Mouse (Mus musculus) midbrain, embryonic 16.5 days (tissue): ENCODE results near the gene Rnd1. TPM values are rescaled to one million over a fixed set of nuclear protein-coding genes. Genes with fewer than 3 reads are reported as not detected.

Source experiments
- ATAC-seq: fragments of 200-750 bp; cut with Nextera tagmentation; 2 replicates; pipeline ENCODE4 v1.8.0; 2017; ENCODE audit warnings: moderate TSS enrichment
- H3K27ac ChIP-seq: fragments of 300-500 bp; sonication (generic); 2 replicates; pipeline ENCODE4 v1.5.1; 2014; ENCODE audit warnings: mild to moderate bottlenecking, low read length, mixed read lengths
- H3K27me3 ChIP-seq: fragments of 300-500 bp; sonication (generic); 2 replicates; pipeline ENCODE4 v1.6.1; 2014; ENCODE audit warnings: low read depth, low read length, mixed read lengths; ENCODE audit not compliant: control insufficient read depth, insufficient read depth
- H3K36me3 ChIP-seq: fragments of 300-500 bp; sonication (generic); 2 replicates; pipeline ENCODE4 v1.6.1; 2014; ENCODE audit warnings: mild to moderate bottlenecking, low read length, moderate library complexity, mixed read lengths; ENCODE audit not compliant: control insufficient read depth, insufficient read depth
- H3K4me1 ChIP-seq: fragments of 300-500 bp; sonication (generic); 2 replicates; pipeline ENCODE4 v1.6.1; 2014; ENCODE audit warnings: mild to moderate bottlenecking, low read length, mixed read lengths; ENCODE audit not compliant: control insufficient read depth, insufficient read depth
- H3K4me2 ChIP-seq: fragments of 300-500 bp; sonication (generic); 2 replicates; pipeline ENCODE4 v1.6.1; 2014; ENCODE audit warnings: mild to moderate bottlenecking, low read length, mixed read lengths
- H3K4me3 ChIP-seq: fragments of 300-500 bp; sonication (generic); 2 replicates; pipeline ENCODE4 v1.5.1; 2014; ENCODE audit warnings: low read depth, mild to moderate bottlenecking, low read length, moderate library complexity, mixed read lengths
- H3K9ac ChIP-seq: fragments of 300-500 bp; sonication (generic); 2 replicates; pipeline ENCODE4 v1.6.1; 2014; ENCODE audit warnings: low read depth, low read length, mixed read lengths
- H3K9me3 ChIP-seq: fragments of 300-500 bp; sonication (generic); replicated peaks from 2 replicates; pipeline ENCODE4 v1.6.1; 2014; ENCODE audit warnings: mild to moderate bottlenecking, low read length, mixed read lengths; ENCODE audit not compliant: control insufficient read depth, poor library complexity, severe bottlenecking
- WGBS: fragments of 180-500 bp; shearing (Covaris S2); extraction: QIAGEN DNeasy Blood & Tissue Kit; methylation state at CpG from one replicate; pipeline ENCODE4 v1.1.7; 2014; 5-methylcytosine and 5-hydroxymethylcytosine counted together
- polyA plus RNA-seq: library from polyadenylated mRNA; unstranded; fragments of >200 nt; fragmentation: Nextera tagmentation; extraction: Ambion mirVana; gene quantifications from 2 replicates; pipeline ENCODE4 v1.2.1, GENCODE M21; 2015

The Rnd1 gene
- polyA plus RNA-seq, 1 experiment from 2014 or later, result 19.8 TPM

DNA sequence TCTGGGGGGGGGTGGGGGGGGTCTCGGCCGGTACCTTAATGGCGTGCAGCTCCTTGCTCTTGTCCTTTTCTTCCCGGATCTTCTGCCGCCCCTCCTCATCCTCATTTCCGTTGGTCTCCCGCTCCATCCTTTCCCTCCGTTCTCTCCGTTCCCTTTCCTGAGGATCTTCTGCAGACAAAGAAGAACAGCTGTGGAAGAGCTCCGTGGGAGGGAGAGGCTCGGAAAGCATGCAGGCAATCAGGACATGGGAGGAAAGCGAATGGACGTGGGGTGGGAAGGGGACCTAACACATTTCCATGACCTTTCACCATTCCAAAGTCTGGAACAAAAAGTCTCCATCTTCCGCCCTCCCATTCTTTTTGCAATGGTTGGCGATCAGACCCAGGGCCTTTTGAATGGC is 25.8 kb downstream of the Rnd1 start:
- Histone ChIP-seq H3K4me1 (no peaks in the 10 kb centered on the region), H3K27me3 (no peaks in the 10 kb centered on the region), H3K27ac (no peak overlapping the region), H3K4me3 (no peak overlapping the region), H3K9ac (no peak overlapping the region), H3K36me3 (peaks cover 61% of the 10 kb centered on the region), H3K9me3 (no peaks in the 10 kb centered on the region), H3K4me2 (no peak overlapping the region)
- 94% methylated on average over 15 of the region's 15 CpGs for whole genome bisulfite sequencing
- ATAC-seq, result no peak

DNA sequence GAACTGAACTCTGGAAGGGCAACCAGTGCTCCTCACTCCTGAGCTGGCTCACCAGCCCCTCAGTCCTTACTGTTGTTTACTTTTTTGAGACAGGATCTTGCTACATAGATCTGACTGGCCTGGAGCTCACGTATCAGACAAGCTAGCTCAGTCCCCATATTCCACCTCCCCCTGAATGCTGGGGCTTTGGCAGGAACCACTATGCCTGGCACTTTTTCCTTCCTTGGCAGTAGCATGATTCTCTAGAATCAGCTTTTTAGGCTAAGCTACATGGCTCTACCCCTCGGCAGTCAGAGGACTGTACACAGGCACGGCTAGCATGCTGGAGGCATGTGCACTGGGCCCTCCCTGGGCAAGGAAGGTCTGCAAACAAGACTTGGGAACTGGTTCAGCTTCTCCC is 29.2 kb downstream of the Rnd1 start:
- no peak for ATAC-seq
- Histone ChIP-seq H3K4me1 (no peaks in the 10 kb centered on the region), H3K27ac (no peak overlapping the region), H3K4me2 (no peak overlapping the region), H3K9me3 (no peaks in the 10 kb centered on the region), H3K4me3 (no peak overlapping the region), H3K36me3 (peaks cover 75% of the 10 kb centered on the region), H3K27me3 (no peaks in the 10 kb centered on the region), H3K9ac (no peak overlapping the region)
- 95% methylated on average over 3 of the region's 3 CpGs for WGBS

DNA sequence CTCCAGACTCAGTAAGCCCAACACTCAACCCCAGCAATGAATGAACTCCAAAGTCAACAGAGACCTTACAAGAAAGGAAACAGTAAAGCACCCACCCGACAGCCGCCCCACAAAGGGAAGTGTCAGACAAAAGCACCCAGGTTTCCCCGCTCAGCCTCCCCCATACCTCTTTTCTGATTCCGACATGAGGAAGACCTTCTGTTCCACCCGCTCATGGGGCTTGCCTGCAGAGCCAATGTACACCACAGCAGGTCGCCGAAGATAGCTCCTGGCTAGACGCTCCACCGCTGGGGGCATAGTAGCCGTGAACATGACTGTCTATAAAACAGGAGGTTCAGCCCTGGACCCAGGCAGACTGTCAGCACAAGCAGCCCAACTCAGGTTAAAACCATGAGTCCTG is 30.0 kb downstream of the Rnd1 start:
- no peaks in the 10 kb centered on the region for H3K4me1 ChIP-seq
- no peaks in the 10 kb centered on the region for H3K27me3 ChIP-seq
- 89% methylated on average over 10 of the region's 10 CpGs for WGBS

DNA sequence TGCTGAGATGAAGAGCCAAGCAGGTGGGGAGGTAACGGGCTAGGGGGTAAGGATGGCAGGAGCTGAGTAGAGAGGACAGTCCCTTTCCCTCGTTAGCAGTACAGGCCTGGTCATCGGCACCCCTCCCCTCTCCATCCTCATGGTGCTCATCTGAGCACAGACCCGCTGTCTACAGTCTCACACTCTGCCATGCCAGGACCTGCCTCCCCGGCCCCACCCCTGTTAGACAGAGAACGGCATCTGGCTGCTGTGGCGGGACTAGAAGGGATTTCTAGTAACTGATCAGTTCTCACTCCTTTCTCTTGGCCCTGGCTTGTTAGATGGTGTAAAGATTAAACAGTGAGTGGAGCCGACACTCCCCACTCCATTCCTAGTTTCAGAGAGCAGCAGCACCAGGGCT is 30.5 kb downstream of the Rnd1 start:
- peaks cover 77% of the 10 kb centered on the region for H3K36me3 ChIP-seq

More for the DNA sequence above, 30.0 kb downstream of the Rnd1 start:
- ATAC-seq, result no peak
- no peak overlapping the region for H3K4me2 ChIP-seq
- H3K9ac ChIP-seq, result no peak overlapping the region
- no peak overlapping the region for H3K27ac ChIP-seq
- no peaks in the 10 kb centered on the region for H3K9me3 ChIP-seq
- H3K4me3 ChIP-seq, result no peak overlapping the region
- peaks cover 77% of the 10 kb centered on the region for H3K36me3 ChIP-seq

DNA sequence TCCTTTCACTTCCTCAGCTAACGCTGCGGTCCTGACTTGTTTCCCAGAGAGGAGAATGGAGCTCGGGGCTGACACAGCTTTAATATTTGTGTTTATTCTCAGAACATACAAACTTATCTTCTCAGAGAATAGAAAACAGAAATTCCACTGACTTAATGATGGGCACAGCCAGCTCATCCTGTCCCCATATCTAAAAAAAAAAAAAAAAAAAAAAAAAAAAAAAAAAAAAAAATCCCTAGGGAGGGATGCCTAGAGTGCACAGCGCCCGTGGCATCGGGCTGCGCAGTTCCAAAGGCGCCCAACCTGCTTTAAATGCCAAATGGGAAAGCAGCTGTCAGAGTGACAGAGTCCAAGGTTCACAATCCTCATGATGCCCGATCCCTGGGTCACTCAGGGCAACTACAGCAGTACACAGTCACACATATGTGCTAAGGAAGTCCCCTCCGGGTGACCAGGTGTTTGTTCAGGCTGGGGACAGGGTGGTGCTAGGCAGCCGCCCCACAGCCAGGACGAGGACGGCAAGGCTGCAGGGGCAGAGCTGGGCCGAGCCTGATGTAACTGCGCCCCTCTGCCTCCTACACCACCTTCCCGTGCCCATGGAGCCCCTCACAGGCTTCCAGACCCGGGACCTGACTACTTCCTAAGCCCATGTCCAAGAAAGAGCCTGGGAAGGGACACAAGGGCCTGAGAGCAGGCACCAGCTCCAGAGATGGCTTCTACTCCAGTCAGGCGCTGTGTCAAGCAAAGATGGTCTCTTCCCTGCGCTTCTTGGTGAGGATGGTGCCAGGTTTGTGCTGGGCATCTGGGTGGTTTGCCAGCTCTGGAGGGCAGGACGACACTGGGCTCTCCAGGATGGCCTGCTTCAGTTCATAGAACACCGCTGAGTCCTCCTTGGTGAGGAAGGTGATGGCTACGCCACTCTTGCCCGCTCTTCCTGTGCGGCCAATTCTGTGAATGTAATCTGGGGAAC is 31.9 kb downstream of the Rnd1 start:
- WGBS, result 90% methylated on average over 24 of the region's 24 CpGs

More for the DNA sequence above, 30.5 kb downstream of the Rnd1 start:
- Histone ChIP-seq H3K4me3 (no peak overlapping the region), H3K9me3 (no peaks in the 10 kb centered on the region), H3K9ac (no peak overlapping the region), H3K27me3 (no peaks in the 10 kb centered on the region), H3K4me2 (no peak overlapping the region), H3K4me1 (no peaks in the 10 kb centered on the region), H3K27ac (0 out of 2 replicates have a peak overlapping the region, but pooled peaks have one; percentile 38)
- WGBS, result 86% methylated on average over 7 of the region's 8 CpGs
- ATAC-seq, result no peak

DNA sequence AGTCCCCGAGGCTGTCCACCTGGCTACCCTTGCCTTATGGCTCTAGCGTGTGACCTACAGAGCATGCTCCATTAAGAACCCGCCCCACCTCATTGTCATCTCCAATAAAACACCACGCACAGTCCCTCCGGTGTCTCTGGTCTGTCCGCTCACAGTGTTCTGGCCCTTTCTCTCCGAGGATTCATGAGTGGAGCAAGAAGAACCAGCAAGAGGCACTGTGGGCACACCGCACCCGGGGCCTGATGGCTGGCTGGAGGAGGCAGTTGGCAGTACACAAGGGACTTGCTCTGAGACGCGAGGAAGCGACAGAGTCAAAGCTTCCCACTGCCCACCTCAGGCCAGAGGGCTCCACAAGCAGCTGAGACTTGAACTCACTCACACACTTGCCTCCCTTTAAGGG is 32.9 kb downstream of the Rnd1 start:
- 0 out of 2 replicates have a peak overlapping the region, but pooled peaks have one; percentile 15 for H3K27ac ChIP-seq
- no peaks in the 10 kb centered on the region for H3K27me3 ChIP-seq
- peaks cover 72% of the 10 kb centered on the region for H3K36me3 ChIP-seq
- no peaks in the 10 kb centered on the region for H3K4me1 ChIP-seq
- no peak overlapping the region for H3K4me2 ChIP-seq
- ATAC-seq, result no peak
- H3K4me3 ChIP-seq, result no peak overlapping the region
- 81% methylated on average over 12 of the region's 12 CpGs for WGBS
- no peak overlapping the region for H3K9ac ChIP-seq
- H3K9me3 ChIP-seq, result no peaks in the 10 kb centered on the region

More for the DNA sequence above, 31.9 kb downstream of the Rnd1 start:
- peaks cover 76% of the 10 kb centered on the region for H3K36me3 ChIP-seq
- no peaks in the 10 kb centered on the region for H3K4me1 ChIP-seq
- no peak overlapping the region for H3K4me2 ChIP-seq
- H3K9ac ChIP-seq, result no peak overlapping the region
- H3K4me3 ChIP-seq, result no peak overlapping the region
- ATAC-seq, result no peak
- no peaks in the 10 kb centered on the region for H3K9me3 ChIP-seq
- H3K27me3 ChIP-seq, result no peaks in the 10 kb centered on the region
- no peak overlapping the region for H3K27ac ChIP-seq

DNA sequence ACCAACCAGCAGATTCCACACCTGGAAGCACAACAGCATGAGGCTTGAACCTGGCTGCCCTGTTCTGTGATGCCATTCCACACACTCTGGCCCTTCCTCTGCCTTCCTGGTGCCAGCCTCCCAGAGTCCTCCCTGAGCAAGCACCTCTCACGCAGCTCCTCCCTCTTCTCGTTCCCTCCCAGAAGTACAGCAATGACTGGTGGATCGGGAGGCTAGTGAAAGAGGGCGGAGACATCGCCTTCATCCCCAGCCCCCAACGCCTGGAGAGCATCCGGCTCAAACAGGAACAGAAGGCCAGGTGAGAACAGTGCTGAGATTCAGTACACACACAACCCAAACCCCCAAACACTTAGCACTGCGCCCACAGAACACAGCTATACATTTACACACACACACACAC is 37.1 kb downstream of the Rnd1 start:
- no peak overlapping the region for H3K27ac ChIP-seq
- ATAC-seq, result no peak
- H3K9me3 ChIP-seq, result no peaks in the 10 kb centered on the region
- H3K4me3 ChIP-seq, result no peak overlapping the region
- H3K27me3 ChIP-seq, result no peaks in the 10 kb centered on the region
- H3K9ac ChIP-seq, result no peak overlapping the region
- WGBS, result 39% methylated on average over 8 of the region's 8 CpGs
- no peak overlapping the region for H3K4me2 ChIP-seq
- H3K36me3 ChIP-seq, result peaks cover 41% of the 10 kb centered on the region
- peaks cover 23% of the 10 kb centered on the region for H3K4me1 ChIP-seq

DNA sequence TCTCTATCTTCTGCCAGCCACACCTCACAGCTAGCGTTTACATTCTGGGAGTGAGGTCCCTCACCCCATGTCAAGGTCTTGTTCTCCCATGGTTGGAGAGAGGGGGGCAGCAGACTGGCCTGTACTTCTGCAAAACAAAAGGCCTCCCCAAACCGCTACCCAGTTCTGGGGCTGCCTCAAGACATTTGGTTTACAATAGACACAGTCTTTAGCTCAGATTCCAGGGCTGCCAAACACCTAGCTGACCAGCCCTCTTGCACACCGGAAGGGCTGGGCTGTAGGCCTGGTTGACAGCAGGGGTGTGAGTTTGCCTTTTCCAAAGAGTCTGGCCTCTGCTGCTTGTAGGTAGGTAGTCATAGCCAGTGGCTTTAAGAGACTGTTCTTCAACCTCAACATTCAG is 40.1 kb downstream of the Rnd1 start:
- Histone ChIP-seq H3K36me3 (peaks cover 19% of the 10 kb centered on the region), H3K4me3 (0 out of 2 replicates have a peak overlapping the region, but pooled peaks have one; percentile 3), H3K27ac (no peak overlapping the region), H3K9ac (peak overlapping the region; percentile 46), H3K27me3 (no peaks in the 10 kb centered on the region), H3K4me1 (peaks cover 29% of the 10 kb centered on the region), H3K9me3 (no peaks in the 10 kb centered on the region), H3K4me2 (peak overlapping the region; percentile 69)
- no peak for ATAC-seq
- whole genome bisulfite sequencing, result 30% methylated on average over 3 of the region's 3 CpGs

DNA sequence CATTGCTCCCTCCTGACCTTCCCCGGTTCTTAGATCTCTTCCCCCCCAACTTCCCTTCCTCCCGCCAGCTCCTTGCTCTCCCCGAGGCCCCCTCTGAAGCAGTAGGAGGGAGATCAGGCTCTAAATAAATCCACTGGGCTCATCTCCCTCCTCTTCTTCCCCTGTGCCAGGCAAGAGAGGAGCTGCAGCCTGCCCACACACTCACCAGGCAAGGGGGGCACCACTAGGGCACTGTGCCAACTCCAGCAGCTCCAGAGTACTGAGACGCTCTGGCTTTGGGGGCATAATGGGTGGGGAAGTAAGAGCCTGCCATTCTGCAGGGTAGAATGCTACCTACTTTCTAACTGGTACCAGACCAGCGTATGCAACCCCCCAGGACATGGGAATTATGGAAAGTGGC is 40.7 kb downstream of the Rnd1 start:
- H3K36me3 ChIP-seq, result peaks cover 12% of the 10 kb centered on the region
- H3K27me3 ChIP-seq, result no peaks in the 10 kb centered on the region
- no peak for ATAC-seq
- H3K4me3 ChIP-seq, result peak overlapping the region; percentile 84
- no peak overlapping the region for H3K27ac ChIP-seq
- no peaks in the 10 kb centered on the region for H3K9me3 ChIP-seq
- peaks cover 32% of the 10 kb centered on the region for H3K4me1 ChIP-seq
- 15% methylated on average over 5 of the region's 5 CpGs for WGBS
- peak overlapping the region; percentile 96 for H3K9ac ChIP-seq
- peak overlapping the region; percentile 69 for H3K4me2 ChIP-seq
